Mouse (Mus musculus) forebrain, embryonic 15.5 days (tissue): ENCODE measurements around the gene Btbd9. TPM values are rescaled to one million over a fixed set of nuclear protein-coding genes. Genes with fewer than 3 reads are reported as not detected.

ENCODE experiments used
- ATAC-seq: fragments of 200-750 bp; cut with Nextera tagmentation; replicated peaks from 2 replicates; pipeline ENCODE4 v1.8.0; 2017; ENCODE audit warnings: mild to moderate bottlenecking, moderate TSS enrichment, moderate library complexity
- H3K27ac ChIP-seq: fragments of 300-500 bp; sonication (generic); replicated peaks from 2 replicates; pipeline ENCODE4 v1.5.1; 2015; ENCODE audit warnings: mild to moderate bottlenecking, inconsistent platforms
- H3K27me3 ChIP-seq: fragments of 300-500 bp; sonication (generic); 2 replicates; pipeline ENCODE4 v1.6.1; 2015; ENCODE audit warnings: inconsistent platforms
- H3K36me3 ChIP-seq: fragments of 300-500 bp; sonication (generic); 2 replicates; pipeline ENCODE4 v1.6.1; 2015; ENCODE audit warnings: mild to moderate bottlenecking, inconsistent platforms
- H3K4me1 ChIP-seq: fragments of 300-500 bp; sonication (generic); 2 replicates; pipeline ENCODE4 v1.6.1; 2015; ENCODE audit warnings: inconsistent platforms
- H3K4me2 ChIP-seq: fragments of 300-500 bp; sonication (generic); replicated peaks from 2 replicates; pipeline ENCODE4 v1.6.1; 2015; ENCODE audit warnings: mild to moderate bottlenecking, inconsistent platforms
- H3K4me3 ChIP-seq: fragments of 300-500 bp; sonication (generic); 2 replicates; pipeline ENCODE4 v1.5.1; 2015; ENCODE audit warnings: mild to moderate bottlenecking, inconsistent platforms
- H3K9ac ChIP-seq: fragments of 300-500 bp; sonication (generic); replicated peaks from 2 replicates; pipeline ENCODE4 v1.6.1; 2015; ENCODE audit warnings: mild to moderate bottlenecking, inconsistent platforms
- H3K9me3 ChIP-seq: fragments of 300-500 bp; sonication (generic); 2 replicates; pipeline ENCODE4 v1.6.1; 2016; ENCODE audit warnings: inconsistent platforms
- WGBS: fragments of 180-500 bp; shearing (Covaris S2); methylation state at CpG from one replicate; pipeline ENCODE4 v1.1.7; 2015; ENCODE audit warnings: mixed read lengths; 5-methylcytosine and 5-hydroxymethylcytosine counted together
- polyA plus RNA-seq: library from polyadenylated mRNA; unstranded; fragments of >200 nt; fragmentation: Nextera tagmentation; extraction: Ambion mirVana; gene quantifications from 2 replicates; pipeline ENCODE4 v1.2.1, GENCODE M21; 2015

The Btbd9 gene
- polyA plus RNA-seq, 1 experiment from 2014 or later, result 146 TPM

- no peak overlapping the region for H3K4me2 ChIP-seq
- H3K27ac ChIP-seq, result no peak overlapping the region
- WGBS, result 93% methylated on average over 8 of the region's 8 CpGs
- H3K9ac ChIP-seq, result no peak overlapping the region
- ATAC-seq, result no peak
- no peak overlapping the region for H3K4me3 ChIP-seq
- H3K9me3 ChIP-seq, result no peaks in the 10 kb centered on the region
- H3K27me3 ChIP-seq, result no peaks in the 10 kb centered on the region
- H3K36me3 ChIP-seq, result no peaks in the 10 kb centered on the region
- peaks cover 12% of the 10 kb centered on the region for H3K4me1 ChIP-seq
These were observed 278.9 kb downstream of the Btbd9 start for GRCm38 (mm10) chr17:30297432-30297831.

GRCm38 (mm10) chr17:30296069-30296468, 280.2 kb downstream of the Btbd9 start:
- no peak for ATAC-seq
- no peaks in the 10 kb centered on the region for H3K9me3 ChIP-seq
- no peak overlapping the region for H3K27ac ChIP-seq
- no peak overlapping the region for H3K9ac ChIP-seq
- no peak overlapping the region for H3K4me3 ChIP-seq
- no peak overlapping the region for H3K4me2 ChIP-seq
- H3K27me3 ChIP-seq, result no peaks in the 10 kb centered on the region
- WGBS, result 35% methylated on average over 8 of the region's 8 CpGs
- peaks cover 12% of the 10 kb centered on the region for H3K4me1 ChIP-seq
- H3K36me3 ChIP-seq, result no peaks in the 10 kb centered on the region

- Histone ChIP-seq H3K27ac (no peak overlapping the region), H3K27me3 (no peaks in the 10 kb centered on the region), H3K36me3 (no peaks in the 10 kb centered on the region), H3K9ac (no peak overlapping the region), H3K4me1 (no peaks in the 10 kb centered on the region), H3K4me2 (no peak overlapping the region), H3K9me3 (no peaks in the 10 kb centered on the region), H3K4me3 (no peak overlapping the region)
- ATAC-seq, result no peak
- WGBS, result 69% methylated on average over 6 of the region's 6 CpGs
These were observed 283.6 kb downstream of the Btbd9 start for GRCm38 (mm10) chr17:30292666-30293065.

GRCm38 (mm10) chr17:30285641-30286040, 290.6 kb downstream of the Btbd9 start:
- Histone ChIP-seq H3K4me2 (no peak overlapping the region), H3K27me3 (no peaks in the 10 kb centered on the region), H3K4me1 (peaks cover 10% of the 10 kb centered on the region; the same call in 1 of the 2 replicates), H3K4me3 (no peak overlapping the region), H3K9me3 (no peaks in the 10 kb centered on the region), H3K27ac (no peak overlapping the region), H3K9ac (no peak overlapping the region), H3K36me3 (no peaks in the 10 kb centered on the region)
- WGBS, result 96% methylated on average over 2 of the region's 2 CpGs
- ATAC-seq, result no peak

GRCm38 (mm10) chr17:30283460-30284050, 292.7 kb downstream of the Btbd9 start:
- H3K27me3 ChIP-seq, result no peaks in the 10 kb centered on the region
- H3K27ac ChIP-seq, result no peak overlapping the region
- no peak overlapping the region for H3K9ac ChIP-seq
- 73% methylated on average over 4 of the region's 4 CpGs for WGBS
- H3K4me2 ChIP-seq, result no peak overlapping the region
- no peak overlapping the region for H3K4me3 ChIP-seq
- no peaks in the 10 kb centered on the region for H3K9me3 ChIP-seq
- no peak for ATAC-seq
- peaks cover 31% of the 10 kb centered on the region for H3K4me1 ChIP-seq
- no peaks in the 10 kb centered on the region for H3K36me3 ChIP-seq

GRCm38 (mm10) chr17:30283001-30283400, 293.3 kb downstream of the Btbd9 start:
- no peak overlapping the region for H3K27ac ChIP-seq
- H3K36me3 ChIP-seq, result no peaks in the 10 kb centered on the region
- no peak overlapping the region for H3K9ac ChIP-seq
- no peaks in the 10 kb centered on the region for H3K9me3 ChIP-seq
- no peak overlapping the region for H3K4me2 ChIP-seq
- no peak overlapping the region for H3K4me3 ChIP-seq
- H3K4me1 ChIP-seq, result peaks cover 32% of the 10 kb centered on the region
- no peak for ATAC-seq
- no peaks in the 10 kb centered on the region for H3K27me3 ChIP-seq

GRCm38 (mm10) chr17:30280323-30281118, 295.8 kb downstream of the Btbd9 start:
- Histone ChIP-seq H3K9ac (no peak overlapping the region), H3K4me1 (peaks cover 28% of the 10 kb centered on the region), H3K9me3 (no peaks in the 10 kb centered on the region), H3K36me3 (no peaks in the 10 kb centered on the region), H3K4me2 (no peak overlapping the region), H3K4me3 (no peak overlapping the region), H3K27ac (no peak overlapping the region), H3K27me3 (no peaks in the 10 kb centered on the region)
- 34% methylated on average over 7 of the region's 7 CpGs for whole genome bisulfite sequencing
- ATAC-seq, result no peak

- H3K27ac ChIP-seq, result no peak overlapping the region
- WGBS, result 2% methylated on average over 5 of the region's 5 CpGs
- no peak overlapping the region for H3K9ac ChIP-seq
These were observed 296.6 kb downstream of the Btbd9 start for GRCm38 (mm10) chr17:30279684-30280083.

GRCm38 (mm10) chr17:30278596-30279378, 297.5 kb downstream of the Btbd9 start:
- H3K27me3 ChIP-seq, result no peaks in the 10 kb centered on the region
- H3K36me3 ChIP-seq, result no peaks in the 10 kb centered on the region
- H3K27ac ChIP-seq, result no peak overlapping the region
- no peak overlapping the region for H3K4me2 ChIP-seq
- 0 out of 2 replicates have a peak overlapping the region, but pooled peaks have one; percentile 0 for H3K9ac ChIP-seq
- peaks cover 24% of the 10 kb centered on the region for H3K4me1 ChIP-seq
- H3K9me3 ChIP-seq, result no peaks in the 10 kb centered on the region
- WGBS, result 18% methylated on average over 16 of the region's 16 CpGs
- no peak for ATAC-seq
- no peak overlapping the region for H3K4me3 ChIP-seq

More at GRCm38 (mm10) chr17:30279684-30280083, 296.6 kb downstream of the Btbd9 start:
- Histone ChIP-seq H3K4me1 (peaks cover 24% of the 10 kb centered on the region), H3K4me2 (no peak overlapping the region), H3K36me3 (no peaks in the 10 kb centered on the region), H3K9me3 (no peaks in the 10 kb centered on the region), H3K4me3 (no peak overlapping the region), H3K27me3 (no peaks in the 10 kb centered on the region)
- 0 out of 2 replicates have a peak, but pooled peaks have one; percentile 19 for ATAC-seq

- 92% methylated on average over 4 of the region's 4 CpGs for WGBS
- no peak overlapping the region for H3K4me2 ChIP-seq
- no peak overlapping the region for H3K27ac ChIP-seq
- H3K4me1 ChIP-seq, result peaks cover 31% of the 10 kb centered on the region
- no peaks in the 10 kb centered on the region for H3K27me3 ChIP-seq
- H3K9me3 ChIP-seq, result no peaks in the 10 kb centered on the region
- no peak for ATAC-seq
- H3K36me3 ChIP-seq, result no peaks in the 10 kb centered on the region
- H3K9ac ChIP-seq, result no peak overlapping the region
- no peak overlapping the region for H3K4me3 ChIP-seq
These were observed 299.8 kb downstream of the Btbd9 start for GRCm38 (mm10) chr17:30276477-30276876.

GRCm38 (mm10) chr17:30272769-30273168, 303.5 kb downstream of the Btbd9 start:
- Histone ChIP-seq H3K4me2 (no peak overlapping the region), H3K27ac (0 out of 2 replicates have a peak overlapping the region, but pooled peaks have one; percentile 19), H3K9me3 (no peaks in the 10 kb centered on the region), H3K4me3 (no peak overlapping the region), H3K9ac (no peak overlapping the region), H3K4me1 (peaks cover 7% of the 10 kb centered on the region), H3K36me3 (no peaks in the 10 kb centered on the region), H3K27me3 (no peaks in the 10 kb centered on the region)
- 61% methylated on average over 6 of the region's 6 CpGs for WGBS
- ATAC-seq, result peak; percentile 41; the same call in 1 of the 2 replicates
